In genomic region chr11:32267188-32267884, GRCm38 (mm10) we compare ENCODE assay signal across 7 mouse cellular contexts. TPM values are rescaled to one million over a fixed set of nuclear protein-coding genes. Genes with fewer than 3 reads are reported as not detected.
DNase-seq lines count a peak whose midpoint lies in the region; ATAC-seq and TF ChIP-seq lines count a peak whose summit lies in the region.

Nprl3 (minus strand) TSS chr11:32267707.

- TF ChIP-seq CTCF in kidney, adult 2 months (conservative IDR thresholded peaks at IDR 0.05; ENCODE audit: insufficient read depth, insufficient read length, low read depth, low read length): no peak
- TF ChIP-seq CTCF in spleen, adult 2 months (IDR thresholded peaks at IDR 0.05; ENCODE audit: extremely low read depth, insufficient read depth, insufficient read length, insufficient replicate concordance): no peak

- peak within 1 kb of the TSS; percentile 90 for H3K9ac ChIP-seq in embryonic facial prominence, embryonic 12.5 days
- peak within 1 kb of the TSS; percentile 90 for H3K9ac ChIP-seq in limb, embryonic 12.5 days (replicated peaks)
- H3K9ac ChIP-seq in midbrain, embryonic 15.5 days: peak within 1 kb of the TSS; percentile 79

- TF ChIP-seq POLR2A in kidney, adult 2 months (IDR thresholded peaks at IDR 0.05; ENCODE audit: low read depth, low read length): peak; percentile 76
- TF ChIP-seq POLR2A in spleen, adult 2 months (IDR thresholded peaks at IDR 0.05; ENCODE audit: low read depth, low read length): peak; percentile 85

- peaks cover 10% of the 10 kb centered on the region for H3K4me1 ChIP-seq in embryonic facial prominence, embryonic 12.5 days
- peaks cover 2% of the 10 kb centered on the region; the same call in 1 of the 2 replicates for H3K4me1 ChIP-seq in kidney, adult 2 months (ENCODE audit: control insufficient read depth, insufficient read depth, low read length)
- H3K4me1 ChIP-seq in limb, embryonic 12.5 days (replicated peaks): peaks cover 5% of the 10 kb centered on the region
- H3K4me1 ChIP-seq in midbrain, embryonic 15.5 days: peaks cover 14% of the 10 kb centered on the region
- 0 out of 2 replicates have a peak, but pooled peaks cover 2% of the 10 kb centered on the region for H3K4me1 ChIP-seq in spleen, adult 2 months (ENCODE audit: control insufficient read depth, insufficient read depth, insufficient read length)

- peak within 1 kb of the TSS; percentile 83 for H3K4me3 ChIP-seq in embryonic facial prominence, embryonic 12.5 days
- H3K4me3 ChIP-seq in kidney, adult 2 months (ENCODE audit: insufficient read depth, low read depth, low read length): peak within 1 kb of the TSS; percentile 95
- peak within 1 kb of the TSS; percentile 80 for H3K4me3 ChIP-seq in limb, embryonic 12.5 days (replicated peaks)
- peak within 1 kb of the TSS; percentile 53 for H3K4me3 ChIP-seq in midbrain, embryonic 15.5 days
- peak within 1 kb of the TSS; percentile 73 for H3K4me3 ChIP-seq in spleen, adult 2 months (ENCODE audit: extremely low read depth, insufficient read depth, insufficient read length)

- peak; percentile 98 for DNase-seq in adrenal gland, postnatal 25 days
- peak; percentile 96 to 97 for DNase-seq in heart, adult 18-20 months
- peak; percentile 98 for DNase-seq in kidney, adult 2 months
- peak; percentile 84 to 95 for DNase-seq in spleen, adult 2 months (ENCODE audit: low read depth in 1 of 2, low spot score in 2 of 2)

- no peaks in the 10 kb centered on the region for H3K9me3 ChIP-seq in embryonic facial prominence, embryonic 12.5 days
- H3K9me3 ChIP-seq in limb, embryonic 12.5 days: no peaks in the 10 kb centered on the region
- H3K9me3 ChIP-seq in midbrain, embryonic 15.5 days: no peaks in the 10 kb centered on the region

- H3K36me3 ChIP-seq in embryonic facial prominence, embryonic 12.5 days: no peaks in the 10 kb centered on the region
- no peaks in the 10 kb centered on the region for H3K36me3 ChIP-seq in kidney, adult 2 months (ENCODE audit: control insufficient read depth, insufficient read depth, low read length)
- H3K36me3 ChIP-seq in limb, embryonic 12.5 days: peaks cover 5% of the 10 kb centered on the region
- no peaks in the 10 kb centered on the region for H3K36me3 ChIP-seq in midbrain, embryonic 15.5 days (replicated peaks)
- no peaks in the 10 kb centered on the region for H3K36me3 ChIP-seq in spleen, adult 2 months (ENCODE audit: control insufficient read depth, insufficient read depth, low read length)

- ATAC-seq in embryonic facial prominence, embryonic 12.5 days (ENCODE audit: insufficient number of reproducible peaks, insufficient read depth, low FRiP score, low TSS enrichment): peak; percentile 96
- ATAC-seq in limb, embryonic 12.5 days (ENCODE audit: insufficient number of reproducible peaks, insufficient read depth, low FRiP score, low TSS enrichment, low read depth): peak; percentile 97
- peak; percentile 99 for ATAC-seq in midbrain, embryonic 15.5 days (replicated peaks)

- peak within 1 kb of the TSS; percentile 62 for H3K4me2 ChIP-seq in embryonic facial prominence, embryonic 12.5 days (replicated peaks)
- peak within 1 kb of the TSS; percentile 60 for H3K4me2 ChIP-seq in limb, embryonic 12.5 days
- peak within 1 kb of the TSS; percentile 54 for H3K4me2 ChIP-seq in midbrain, embryonic 15.5 days

- WGBS in embryonic facial prominence, embryonic 12.5 days: under 1% methylated on average over 54 of the region's 54 CpGs
- WGBS in kidney, adult 2 months: under 1% methylated on average over 54 of the region's 54 CpGs
- WGBS in limb, embryonic 12.5 days: under 1% methylated on average over 54 of the region's 54 CpGs
- under 1% methylated on average over 49 of the region's 54 CpGs for WGBS in midbrain, embryonic 15.5 days
- WGBS in spleen, adult 2 months: under 1% methylated on average over 54 of the region's 54 CpGs

- H3K27ac ChIP-seq in embryonic facial prominence, embryonic 12.5 days: peak within 1 kb of the TSS; percentile 96
- H3K27ac ChIP-seq in kidney, adult 2 months (ENCODE audit: insufficient read depth, low read depth, low read length): peak within 1 kb of the TSS; percentile 91
- peak within 1 kb of the TSS; percentile 97 for H3K27ac ChIP-seq in limb, embryonic 12.5 days
- H3K27ac ChIP-seq in midbrain, embryonic 15.5 days: peak within 1 kb of the TSS; percentile 93
- H3K27ac ChIP-seq in spleen, adult 2 months (ENCODE audit: insufficient read depth, low read length): peak within 1 kb of the TSS; percentile 81

- H3K27me3 ChIP-seq in embryonic facial prominence, embryonic 12.5 days: no peaks in the 10 kb centered on the region
- no peaks in the 10 kb centered on the region for H3K27me3 ChIP-seq in kidney, adult 2 months (replicated peaks; ENCODE audit: control insufficient read depth, insufficient read depth, low read length)
- no peaks in the 10 kb centered on the region for H3K27me3 ChIP-seq in limb, embryonic 12.5 days
- no peaks in the 10 kb centered on the region for H3K27me3 ChIP-seq in midbrain, embryonic 15.5 days (replicated peaks)
- H3K27me3 ChIP-seq in spleen, adult 2 months (ENCODE audit: control insufficient read depth, insufficient read depth, low read length): no peaks in the 10 kb centered on the region

RNA-seq across cellular contexts. Expression of gene Nprl3, which starts in this region (rescaled TPM):
- total RNA-seq in adrenal gland, postnatal 25 days (2021): 79.0 and 83.9 TPM in 2 replicates
- 47.9 and 48.2 TPM in 2 replicates for polyA plus RNA-seq in embryonic facial prominence, embryonic 12.5 days (2016; fragmentation: Nextera tagmentation; extraction: Ambion mirVana)
- 10 to 100 TPM; 22.6 to 28.5 TPM for total RNA-seq in heart, adult 18-20 months (2021)
- polyA plus RNA-seq in kidney, adult 2 months (2012; rRNA removed): 71.9 and 95.7 TPM in 2 replicates
- polyA plus RNA-seq in limb, embryonic 12.5 days (2016; fragmentation: Nextera tagmentation; extraction: Ambion mirVana): 43.7 and 47.8 TPM in 2 replicates
- 46.4 and 48.4 TPM in 2 replicates for polyA plus RNA-seq in midbrain, embryonic 15.5 days (2015; fragmentation: Nextera tagmentation; extraction: Ambion mirVana)
- polyA plus RNA-seq in spleen, adult 2 months (2012; rRNA removed): 76.9 and 87.3 TPM in 2 replicates

Comparison
In these comparisons a context has a peak if more than half of its experiments do, and no peak if none do; other contexts are left out.
1. Peak in every context shown above with its lines: DNase-seq, ATAC-seq, H3K4me3 ChIP-seq and H3K27ac ChIP-seq.